Mouse (Mus musculus) limb, embryonic 14.5 days (tissue): ENCODE results near the gene Plxdc1. TPM values are rescaled to one million over a fixed set of nuclear protein-coding genes. Genes with fewer than 3 reads are reported as not detected.
A peak's percentile ranks its signal among the peaks of the same experiment; 100 is the strongest.

Experiments used
- ATAC-seq: fragments of 200-750 bp; cut with Nextera tagmentation; 2 replicates; pipeline ENCODE4 v1.8.0; 2017; ENCODE audit warnings: low read depth, moderate number of reproducible peaks, moderate TSS enrichment; ENCODE audit not compliant: low FRiP score
- DNase-seq: peaks from one replicate; pipeline ENCODE4 v3.0.0-alpha.2; 2015; ENCODE audit warnings: low spot score
- H3K27ac ChIP-seq: fragments of 300-500 bp; sonication (generic); replicated peaks from 2 replicates; pipeline ENCODE4 v1.5.1; 2014; ENCODE audit warnings: low read depth, mild to moderate bottlenecking, low read length, moderate library complexity, mixed read lengths
- H3K27me3 ChIP-seq: fragments of 300-500 bp; sonication (generic); 2 replicates; pipeline ENCODE4 v1.6.1; 2014; ENCODE audit warnings: low read length, mixed read lengths; ENCODE audit not compliant: control insufficient read depth, insufficient read depth
- H3K36me3 ChIP-seq: fragments of 300-500 bp; sonication (generic); 2 replicates; pipeline ENCODE4 v1.6.1; 2014; ENCODE audit warnings: mild to moderate bottlenecking, low read length, moderate library complexity, mixed read lengths; ENCODE audit not compliant: control insufficient read depth, insufficient read depth
- H3K4me1 ChIP-seq: fragments of 300-500 bp; sonication (generic); 2 replicates; pipeline ENCODE4 v1.6.1; 2014; ENCODE audit warnings: antibody characterized with exemption, low read length, mixed read lengths; ENCODE audit not compliant: control insufficient read depth, insufficient read depth
- H3K4me2 ChIP-seq: fragments of 300-500 bp; sonication (generic); replicated peaks from 2 replicates; pipeline ENCODE4 v1.6.1; 2014; ENCODE audit warnings: low read depth, mild to moderate bottlenecking, low read length, moderate library complexity; ENCODE audit not compliant: severe bottlenecking
- H3K4me3 ChIP-seq: fragments of 300-500 bp; sonication (generic); replicated peaks from 2 replicates; pipeline ENCODE4 v1.5.1; 2014; ENCODE audit warnings: low read length
- H3K9ac ChIP-seq: fragments of 300-500 bp; sonication (generic); 2 replicates; pipeline ENCODE4 v1.6.1; 2014; ENCODE audit warnings: mild to moderate bottlenecking, low read depth, low read length, moderate library complexity; ENCODE audit not compliant: severe bottlenecking
- H3K9me3 ChIP-seq: fragments of 300-500 bp; sonication (generic); 2 replicates; pipeline ENCODE4 v1.6.1; 2016; ENCODE audit warnings: low read length; ENCODE audit not compliant: control insufficient read depth
- POLR2A ChIP-seq: fragments of 200-500 bp; IDR thresholded peaks from 2 replicates; pipeline ENCODE4 v1.8.0; 2012; ENCODE audit warnings: inconsistent platforms, mild to moderate bottlenecking, moderate library complexity, borderline replicate concordance; ENCODE audit not compliant: insufficient read depth, insufficient read length; ENCODE audit errors: extremely low read depth
- WGBS: fragments of 180-500 bp; shearing (Covaris S2); extraction: QIAGEN DNeasy Blood & Tissue Kit; methylation state at CpG from one replicate; pipeline ENCODE4 v1.1.7; 2014; 5-methylcytosine and 5-hydroxymethylcytosine counted together
- polyA plus RNA-seq, 2 experiments: library from polyadenylated mRNA; depleted of rRNA in 1 of 2; stranded (reverse) in 1 of 2; unstranded in 1 of 2; fragments of >200 nt; fragmentation: Nextera tagmentation in 1 of 2; extraction: Ambion mirVana in 1 of 2; gene quantifications; 2 replicates each; pipeline versions ENCODE4 v1.2.1 to v1.2.3; 2012 to 2014

Plxdc1 gene
- polyA plus RNA-seq, 2 experiments = 1.0 to 1.1 TPM

GRCm38 (mm10) chr11:97980531-97980966 is 5.7 kb downstream of the Plxdc1 start:
- peak; percentile 50 for DNase-seq
- 23% methylated on average over 9 of the region's 9 CpGs for WGBS
- Histone ChIP-seq H3K4me3 (no peak overlapping the region), H3K4me2 (no peak overlapping the region), H3K9me3 (no peaks in the 10 kb centered on the region), H3K36me3 (no peaks in the 10 kb centered on the region), H3K4me1 (peaks cover 9% of the 10 kb centered on the region), H3K27me3 (peaks cover 13% of the 10 kb centered on the region), H3K27ac (no peak overlapping the region), H3K9ac (no peak overlapping the region)
- ATAC-seq = peak; percentile 60; the same call in 1 of the 2 replicates
- TF ChIP-seq POLR2A = no peak

- DNase-seq (no peak), ATAC-seq (no peak)
- Histone ChIP-seq H3K36me3 (no peaks in the 10 kb centered on the region), H3K9ac (no peak overlapping the region), H3K27me3 (peaks cover 7% of the 10 kb centered on the region), H3K4me3 (no peak overlapping the region), H3K27ac (no peak overlapping the region), H3K4me1 (peaks cover 9% of the 10 kb centered on the region), H3K9me3 (no peaks in the 10 kb centered on the region), H3K4me2 (no peak overlapping the region)
- 54% methylated on average over 10 of the region's 10 CpGs for WGBS
- TF ChIP-seq POLR2A = no peak
Measured at GRCm38 (mm10) chr11:97979824-97980495, 6.3 kb downstream of the Plxdc1 start.

- DNase-seq (no peak), ATAC-seq (no peak)
- Histone ChIP-seq H3K4me1 (peaks cover 9% of the 10 kb centered on the region), H3K4me2 (no peak overlapping the region), H3K36me3 (no peaks in the 10 kb centered on the region), H3K27ac (no peak overlapping the region), H3K27me3 (no peaks in the 10 kb centered on the region), H3K9ac (no peak overlapping the region), H3K4me3 (no peak overlapping the region), H3K9me3 (no peaks in the 10 kb centered on the region)
- no peak for TF ChIP-seq POLR2A
- WGBS = 84% methylated on average over 13 of the region's 13 CpGs
Measured at GRCm38 (mm10) chr11:97978392-97978791, 7.9 kb downstream of the Plxdc1 start.

GRCm38 (mm10) chr11:97977797-97978196 is 8.4 kb downstream of the Plxdc1 start:
- no peak overlapping the region for H3K9ac ChIP-seq
- H3K4me1 ChIP-seq = peaks cover 9% of the 10 kb centered on the region
- 66% methylated on average over 5 of the region's 5 CpGs for WGBS
- no peaks in the 10 kb centered on the region for H3K27me3 ChIP-seq
- DNase-seq (no peak), ATAC-seq (no peak)
- no peak overlapping the region for H3K27ac ChIP-seq
- H3K36me3 ChIP-seq = no peaks in the 10 kb centered on the region
- H3K9me3 ChIP-seq = no peaks in the 10 kb centered on the region
- H3K4me3 ChIP-seq = no peak overlapping the region
- no peak overlapping the region for H3K4me2 ChIP-seq
- TF ChIP-seq POLR2A = no peak

GRCm38 (mm10) chr11:97974746-97975145 is 11.5 kb downstream of the Plxdc1 start:
- H3K4me3 ChIP-seq = no peak overlapping the region
- H3K36me3 ChIP-seq = no peaks in the 10 kb centered on the region
- DNase-seq (no peak), ATAC-seq (no peak)
- no peaks in the 10 kb centered on the region for H3K4me1 ChIP-seq
- H3K27me3 ChIP-seq = no peaks in the 10 kb centered on the region
- no peaks in the 10 kb centered on the region for H3K9me3 ChIP-seq
- WGBS = 76% methylated on average over 5 of the region's 5 CpGs
- H3K9ac ChIP-seq = no peak overlapping the region
- no peak overlapping the region for H3K4me2 ChIP-seq
- no peak for TF ChIP-seq POLR2A
- H3K27ac ChIP-seq = no peak overlapping the region
